Mouse (Mus musculus) cerebellum, adult 2 months (tissue): ENCODE measurements around the gene Ppil1.

Source experiments
- CTCF ChIP-seq: fragments of 200-500 bp; IDR thresholded peaks from 2 replicates; pipeline ENCODE4 v1.5.1; 2011; ENCODE audit warnings: low read depth, mild to moderate bottlenecking, control low read depth, low read length, moderate library complexity, borderline replicate concordance; ENCODE audit not compliant: insufficient read depth
- POLR2A ChIP-seq: fragments of 200-500 bp; IDR thresholded peaks from 2 replicates; pipeline ENCODE4 v1.6.1; 2011; ENCODE audit warnings: low read length, control low read depth, borderline replicate concordance; ENCODE audit not compliant: insufficient read depth

DNA sequence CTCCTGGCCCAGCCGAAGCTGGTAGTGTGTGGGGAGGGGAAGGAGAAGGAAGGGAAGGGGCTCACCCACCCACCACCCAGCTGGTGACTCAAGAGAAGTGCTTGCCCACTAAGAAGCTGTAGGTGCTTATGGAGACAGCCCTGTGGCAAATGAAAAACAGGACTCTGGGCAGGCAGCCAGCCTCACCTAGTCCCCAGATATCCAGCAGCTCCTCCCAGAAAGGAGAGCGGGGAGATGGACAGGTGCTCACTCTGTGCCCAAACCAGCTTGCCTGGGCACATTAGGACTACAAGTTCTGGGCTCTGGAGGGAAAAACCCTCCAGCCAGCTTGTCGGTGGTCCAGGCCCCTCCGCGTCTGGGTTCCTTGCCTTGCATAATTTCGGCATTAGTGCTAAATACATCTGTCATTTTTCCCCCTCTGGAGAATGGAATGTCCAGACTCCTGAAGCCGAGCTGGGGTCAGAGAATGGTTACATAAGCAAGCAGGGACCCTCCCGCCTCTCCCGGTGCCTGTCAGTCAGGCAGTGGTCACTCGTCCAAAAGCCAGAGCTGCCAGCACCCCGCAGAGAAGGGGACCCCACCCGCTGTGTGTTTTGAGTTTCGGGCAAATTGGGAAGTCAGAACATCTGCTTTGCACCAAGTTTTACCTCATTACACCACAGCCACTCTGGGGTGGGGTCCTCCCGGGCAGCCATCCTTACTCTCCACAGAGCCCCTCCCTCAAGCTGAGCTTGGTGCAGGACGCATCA lies 41.2 kb upstream of the Ppil1 start:
- TF ChIP-seq POLR2A (no peak), CTCF (no peak)
